Mouse (Mus musculus) erythroid progenitor cell, adult 5-6 weeks (primary cell): ENCODE measurements around the gene Mnt. TPM values are rescaled to one million over a fixed set of nuclear protein-coding genes. Genes with fewer than 3 reads are reported as not detected.
A peak's percentile ranks its signal among the peaks of the same experiment; 100 is the strongest.

Experiments
- ATAC-seq: replicated peaks from 2 replicates; pipeline ENCODE4 v1.8.0; 2016; ENCODE audit warnings: moderate number of reproducible peaks, mild to moderate bottlenecking, moderate TSS enrichment, inconsistent platforms; ENCODE audit not compliant: poor library complexity, low FRiP score, severe bottlenecking
- total RNA-seq, 2 experiments: library from RNA; stranded (forward) in 1 of 2; stranded (reverse) in 1 of 2; fragments of 150-400 nt in 1 of 2; fragments of 186-747, 209-891 nt in 1 of 2; gene quantifications; 2 replicates each; pipeline versions ENCODE4 v1.2.3 to v1.2.4; 2015 to 2017; ENCODE audit warnings: low replicate concordance in 2 of 2

Mnt gene
- total RNA-seq, 2 experiments from 2014 or later: 1.4 to 3.8 TPM

DNA sequence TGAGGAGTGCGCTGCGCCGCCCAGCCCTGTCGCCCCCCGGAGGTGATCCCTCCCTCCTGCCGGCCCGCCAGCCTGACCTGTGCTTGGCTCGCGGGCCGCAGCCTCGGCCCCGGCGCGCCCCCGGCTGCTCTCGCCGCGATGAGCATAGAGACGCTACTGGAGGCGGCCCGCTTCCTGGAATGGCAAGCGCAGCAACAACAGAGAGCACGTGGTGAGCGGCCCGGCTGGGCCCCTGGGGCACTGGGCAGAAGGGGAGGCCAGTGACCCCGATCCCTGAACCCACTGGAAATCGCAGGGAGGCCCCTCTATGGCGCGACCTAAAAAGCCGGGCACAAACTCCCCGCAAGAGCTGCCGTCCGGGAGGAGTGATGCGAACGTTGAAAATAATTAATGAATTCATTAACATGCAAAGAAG lies 478 bp downstream of the Mnt start:
- no peak for ATAC-seq

DNA sequence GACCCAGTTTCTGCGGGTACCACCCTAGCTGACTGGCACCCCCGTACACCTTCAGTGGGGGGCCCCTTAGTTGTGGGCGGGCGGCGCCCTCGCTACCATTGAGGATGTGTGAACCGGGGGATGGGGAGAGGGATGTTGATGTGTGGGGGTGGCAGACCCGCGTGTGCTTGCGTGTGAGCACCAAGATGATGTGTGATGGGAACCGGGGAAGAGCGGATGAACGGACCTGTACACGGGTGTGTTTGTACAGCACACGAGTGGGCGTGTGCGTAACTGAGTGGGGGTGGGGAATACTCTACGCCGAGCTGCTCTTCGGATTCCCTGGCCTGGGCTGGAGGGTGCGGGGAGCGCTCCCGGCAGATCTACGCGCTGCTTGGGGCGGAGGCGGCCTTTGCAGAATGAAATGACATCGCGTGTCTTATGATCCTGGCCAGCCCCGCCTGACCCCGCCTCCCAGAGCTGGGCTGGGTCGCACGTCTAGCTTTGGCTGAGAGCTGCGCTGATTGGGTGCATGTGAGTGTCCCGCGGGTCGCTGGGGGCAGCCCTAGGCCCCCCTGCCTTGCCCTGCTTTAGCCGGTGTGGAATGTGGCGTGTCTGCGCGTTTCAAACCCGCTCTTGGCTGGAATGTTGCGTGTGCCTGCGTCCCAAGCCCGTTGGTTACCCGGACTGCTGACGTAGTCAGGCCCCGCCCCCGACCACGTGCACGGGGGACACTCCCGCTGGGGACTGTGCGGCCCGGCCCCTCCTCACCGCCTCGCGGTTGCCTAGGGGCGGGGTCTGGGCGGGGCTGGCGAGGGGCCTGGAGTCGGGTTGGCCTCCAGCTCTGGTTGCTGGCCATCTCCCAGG lies 1.1 kb downstream of the Mnt start:
- peak; percentile 68 for ATAC-seq

DNA sequence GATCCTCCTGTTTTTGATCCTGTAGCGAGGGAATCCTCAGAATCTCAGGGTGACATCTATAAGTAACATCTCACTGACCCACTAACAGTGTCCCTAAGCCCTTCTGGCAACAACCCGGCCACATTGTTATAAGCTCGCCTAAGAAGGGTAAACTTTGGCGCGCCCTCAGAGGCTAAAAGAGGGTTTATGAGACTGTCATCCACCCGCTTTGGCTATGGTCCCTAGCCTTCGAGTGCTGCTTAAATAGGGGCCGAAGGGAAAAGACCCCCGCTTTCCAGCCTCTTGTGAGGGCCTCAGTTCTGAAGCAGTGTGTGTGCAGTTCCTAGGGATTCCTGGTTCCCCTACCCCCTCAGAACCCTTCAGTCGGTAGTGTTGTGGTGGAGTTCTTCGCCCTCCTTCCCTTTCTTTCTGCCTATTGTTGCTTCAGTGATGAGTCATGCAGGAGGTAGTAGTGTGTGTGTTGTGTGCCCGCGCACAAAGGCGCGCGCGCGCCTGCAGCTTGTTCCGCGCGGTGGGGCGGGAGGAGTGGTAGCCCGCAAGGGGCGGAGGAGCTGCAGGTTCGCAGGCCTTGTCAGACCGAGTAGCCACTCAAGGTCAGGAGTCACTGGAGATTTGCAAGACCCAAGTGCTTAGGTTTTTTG lies 1.9 kb downstream of the Mnt start:
- 0 out of 2 replicates have a peak, but pooled peaks have one; percentile 5 for ATAC-seq

DNA sequence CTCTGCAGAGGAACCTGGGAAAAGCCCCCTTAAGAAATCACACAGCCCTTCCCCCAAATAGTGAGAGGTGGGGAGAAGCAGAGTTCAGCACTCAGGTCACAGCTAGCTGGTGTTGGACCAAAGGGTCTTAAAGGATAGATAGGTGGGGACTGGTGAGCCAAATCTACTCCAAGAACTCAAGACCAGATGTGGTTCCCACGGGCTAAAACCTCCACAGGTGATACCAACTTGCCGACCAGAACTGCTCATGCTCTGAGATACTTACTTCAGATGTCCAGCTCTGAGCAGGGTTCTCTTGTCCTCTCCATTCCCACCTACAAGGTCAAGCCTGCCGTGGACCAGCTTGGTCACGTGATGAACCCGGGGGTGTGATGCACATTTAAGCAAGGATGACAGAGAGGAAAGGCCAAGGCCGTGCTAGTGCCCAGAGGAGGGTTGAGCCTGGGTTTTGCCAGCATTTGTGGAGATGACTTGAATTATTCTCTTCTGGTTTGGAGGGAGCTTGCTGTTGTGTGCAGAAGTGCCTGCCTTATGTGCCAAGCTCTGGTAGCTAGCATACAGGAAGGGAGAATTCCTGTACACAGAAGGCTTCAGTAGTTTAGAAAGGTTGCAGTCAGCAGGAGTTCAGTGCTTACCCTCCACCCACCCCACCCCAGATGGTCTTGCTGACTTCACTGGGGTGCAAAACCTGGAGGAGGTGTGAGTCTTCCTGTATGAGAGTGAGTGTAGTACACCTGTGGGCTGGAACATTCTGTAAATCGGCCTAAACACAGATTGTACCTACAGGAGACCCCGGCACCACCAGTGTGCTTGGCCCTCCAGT lies 3.0 kb downstream of the Mnt start:
- ATAC-seq: no peak

DNA sequence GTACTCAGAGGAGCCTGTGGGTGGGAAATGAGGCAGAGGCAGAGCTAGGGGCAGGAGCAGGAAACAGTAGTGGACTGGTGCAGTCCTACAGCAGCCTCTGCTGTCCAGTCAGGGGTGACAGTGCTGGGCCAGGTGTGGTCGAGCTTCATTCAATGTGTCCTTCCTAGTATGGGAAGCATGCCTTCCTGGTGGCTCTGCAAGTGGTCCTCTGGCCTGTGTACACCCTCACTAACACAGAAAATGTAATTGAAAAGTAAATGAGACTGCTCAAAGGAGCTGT lies 3.6 kb downstream of the Mnt start:
- ATAC-seq: no peak

DNA sequence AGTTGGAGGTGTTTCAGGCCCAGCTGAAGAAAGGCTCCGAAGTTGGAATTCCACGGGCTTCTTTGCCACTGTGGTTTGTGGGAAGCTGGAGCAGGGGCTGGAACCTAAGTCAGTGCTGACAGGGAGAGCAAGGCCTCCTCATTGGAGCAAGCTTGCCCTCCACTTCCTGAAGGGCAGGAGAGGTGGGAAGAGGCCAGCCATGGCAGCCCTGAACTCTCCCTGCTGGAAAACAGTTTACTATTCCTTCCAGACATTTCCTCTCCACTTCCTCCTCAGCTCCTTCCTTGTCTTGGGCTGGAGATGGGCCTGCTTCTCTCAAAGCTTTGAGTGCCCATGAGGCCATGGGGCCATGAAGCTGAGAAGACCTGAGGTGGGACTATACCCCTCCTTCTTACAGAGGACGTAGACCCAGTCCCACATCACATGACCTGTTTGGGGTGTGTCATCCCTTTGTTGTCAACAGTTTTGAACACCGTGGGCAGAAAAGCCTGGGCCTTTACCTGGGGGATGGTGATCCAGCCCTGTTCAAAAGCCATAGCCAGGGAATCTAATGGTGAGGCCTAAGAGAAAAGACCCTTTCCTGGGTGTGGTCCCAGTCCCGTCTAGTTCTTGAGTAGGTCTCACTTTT lies 4.0 kb downstream of the Mnt start:
- no peak for ATAC-seq

DNA sequence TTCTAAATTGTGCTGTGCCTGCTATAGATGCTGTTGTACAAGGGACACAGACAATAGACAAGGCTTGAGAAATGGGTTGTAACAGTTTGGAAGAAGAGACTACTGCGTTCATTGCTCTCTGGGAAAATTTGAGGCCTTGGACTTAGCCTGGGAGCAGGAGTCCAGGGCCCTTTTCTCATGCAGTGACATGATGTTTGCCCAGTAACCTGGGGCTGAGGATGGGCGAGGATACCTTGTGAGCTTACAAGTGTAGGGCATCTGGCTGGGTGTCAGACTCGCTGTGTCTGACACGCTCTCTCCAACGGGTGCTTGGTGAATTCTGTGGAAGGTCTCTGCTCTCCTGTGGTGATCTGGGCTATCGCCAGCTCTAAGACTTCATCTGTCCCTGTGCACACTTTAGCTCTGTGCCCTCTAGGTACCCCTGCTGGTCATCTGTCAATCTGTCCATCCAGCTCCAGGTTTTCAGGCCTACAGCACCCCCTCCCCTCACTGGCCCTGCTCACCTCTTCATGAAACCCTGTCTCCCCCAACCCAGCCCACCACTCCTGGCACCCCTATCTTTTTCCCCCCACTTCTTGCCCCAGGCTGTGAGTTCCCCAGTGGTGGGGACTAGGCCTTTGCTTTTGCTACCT lies 5.0 kb downstream of the Mnt start:
- no peak for ATAC-seq

DNA sequence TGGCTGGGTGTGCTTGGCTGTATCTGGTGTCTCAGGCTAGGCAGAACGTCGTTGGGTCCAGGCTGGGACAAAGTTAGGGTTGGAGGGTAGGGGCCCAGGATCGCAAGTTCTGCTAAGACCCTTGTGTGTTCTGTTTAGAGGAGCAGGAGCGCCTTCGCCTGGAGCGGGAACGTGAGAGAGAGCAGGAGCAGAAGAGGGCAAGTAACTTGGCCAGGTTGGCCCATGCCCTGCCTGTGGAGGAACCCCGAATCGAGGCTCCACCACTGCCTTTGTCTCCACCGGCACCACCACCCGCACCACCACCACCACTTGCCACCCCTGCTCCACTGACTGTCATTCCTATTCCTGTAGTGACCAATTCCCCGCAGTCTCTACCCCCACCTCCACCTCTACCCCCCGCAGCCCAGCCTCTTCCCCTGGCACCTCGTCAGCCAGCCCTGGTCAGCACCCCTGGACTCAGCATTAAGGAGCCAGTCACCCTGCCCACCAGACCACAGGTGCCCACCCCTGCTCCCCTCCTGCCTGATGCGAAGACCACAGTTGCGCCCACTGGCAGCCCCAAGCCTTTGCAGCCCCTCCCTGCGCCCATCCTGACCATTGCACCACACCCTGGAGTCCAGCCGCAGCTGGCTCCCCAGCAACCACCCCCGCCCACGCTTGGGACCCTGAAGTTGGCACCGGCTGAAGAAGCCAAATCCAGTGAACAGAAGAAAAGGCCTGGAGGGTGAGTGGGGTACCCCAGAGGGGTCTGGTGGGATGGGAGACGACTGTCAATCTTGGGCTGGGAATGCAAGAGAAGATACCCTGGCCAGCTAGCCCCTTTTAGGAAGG lies 5.7 kb downstream of the Mnt start:
- ATAC-seq: no peak

DNA sequence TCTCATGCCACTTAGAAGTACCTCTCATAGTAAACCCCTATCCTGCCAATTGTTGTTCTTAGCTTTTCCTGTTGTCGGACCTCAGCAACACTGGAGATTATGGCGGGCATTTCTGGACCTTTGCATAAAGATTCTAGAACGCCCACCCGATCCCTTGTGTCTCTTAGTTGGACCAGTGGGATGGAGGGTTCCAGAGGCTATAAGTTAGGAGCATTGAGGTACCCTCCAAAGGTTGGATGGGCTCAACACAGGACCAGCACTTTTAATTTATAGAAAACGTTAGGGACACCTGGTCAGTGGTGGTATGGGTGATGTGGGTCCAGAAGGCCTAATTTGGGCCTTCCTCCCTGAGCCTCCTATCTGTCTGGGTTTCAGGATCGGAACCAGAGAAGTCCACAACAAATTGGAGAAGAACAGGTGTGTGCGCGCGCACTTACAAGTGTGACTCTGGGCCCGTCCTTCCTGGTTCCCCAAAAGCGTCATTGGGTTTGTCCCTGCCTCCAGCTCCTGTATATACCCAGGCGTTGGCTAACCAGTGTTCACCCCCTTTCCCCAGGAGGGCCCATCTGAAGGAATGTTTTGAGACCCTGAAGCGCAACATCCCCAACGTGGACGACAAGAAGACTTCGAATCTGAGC lies 6.5 kb downstream of the Mnt start:
- peak; percentile 3; the same call in 1 of the 2 replicates for ATAC-seq

DNA sequence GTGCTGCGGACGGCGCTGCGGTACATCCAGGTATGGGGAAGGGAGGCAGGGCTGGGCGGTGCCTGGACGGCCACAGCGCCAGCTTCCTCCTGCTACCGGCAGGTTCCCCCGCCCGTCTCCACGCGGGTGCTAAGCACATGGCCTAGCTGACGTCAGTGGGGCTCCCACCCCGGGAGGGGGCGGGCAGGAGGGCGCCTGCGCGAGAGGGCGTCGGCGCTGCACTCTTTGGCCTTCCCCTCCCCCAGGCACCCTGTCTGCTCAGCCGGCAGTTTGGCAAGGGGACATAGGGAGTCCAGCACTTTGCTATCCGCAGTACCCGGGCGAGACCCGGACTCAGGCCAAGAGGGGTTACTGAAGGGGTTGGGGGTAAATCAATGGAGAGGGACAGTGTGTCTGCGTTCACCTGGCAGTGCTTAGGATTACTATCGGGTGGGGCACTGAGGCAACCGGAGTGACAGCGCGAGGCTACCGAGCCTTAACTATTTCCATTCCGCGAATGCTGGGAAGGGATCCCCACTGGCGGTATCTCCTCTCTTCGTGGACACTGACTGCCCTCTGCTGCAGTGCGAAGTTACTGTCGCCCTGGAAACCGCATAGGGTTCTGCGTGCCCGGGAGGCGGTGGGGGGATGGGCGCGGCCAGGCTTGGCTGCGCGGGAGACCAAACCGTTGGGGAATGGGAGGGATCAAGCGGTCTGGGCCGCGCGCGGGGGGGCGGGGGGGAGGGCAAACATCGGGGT lies 7.1 kb downstream of the Mnt start:
- ATAC-seq: peak; percentile 76

DNA sequence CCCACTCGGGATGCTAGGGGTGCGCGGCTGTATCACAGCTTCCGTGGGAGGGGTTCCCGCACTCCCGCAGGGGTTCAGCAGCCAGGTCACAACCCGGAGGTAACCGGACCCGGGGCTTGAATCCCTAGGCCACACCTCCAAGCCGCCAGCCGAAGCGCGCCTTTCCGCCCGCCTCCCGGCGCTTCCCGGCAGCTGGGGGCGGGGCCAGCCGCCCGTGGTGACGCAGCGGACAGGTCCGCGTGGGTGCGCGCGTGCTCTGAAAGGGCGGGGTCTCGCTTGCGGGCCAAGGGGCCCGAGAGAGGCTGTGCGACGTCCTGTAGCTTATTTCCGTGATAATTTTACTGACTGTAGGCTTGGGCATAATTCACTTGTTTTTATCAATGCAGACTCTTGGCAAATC lies 7.7 kb downstream of the Mnt start:
- peak; percentile 72 for ATAC-seq

DNA sequence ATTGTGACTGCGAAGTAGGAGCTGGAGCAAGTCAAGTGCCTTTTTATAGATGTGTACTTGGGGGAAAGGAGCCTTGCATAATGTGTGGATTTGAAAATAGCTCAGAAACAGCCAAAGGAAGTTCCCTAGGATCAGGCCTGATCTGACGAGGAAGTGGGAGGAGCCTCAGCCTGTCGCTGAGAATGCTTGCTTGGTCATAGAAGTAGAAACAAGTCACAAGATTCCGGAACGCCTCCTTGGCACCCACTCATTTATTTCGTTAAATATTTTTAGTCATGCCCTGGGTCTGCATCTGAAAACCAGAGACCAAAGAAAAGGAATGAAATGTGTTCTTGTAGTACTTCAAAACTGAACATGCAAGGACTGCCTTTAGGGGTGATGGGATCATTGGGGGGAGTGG lies 8.3 kb downstream of the Mnt start:
- ATAC-seq: peak; percentile 53

DNA sequence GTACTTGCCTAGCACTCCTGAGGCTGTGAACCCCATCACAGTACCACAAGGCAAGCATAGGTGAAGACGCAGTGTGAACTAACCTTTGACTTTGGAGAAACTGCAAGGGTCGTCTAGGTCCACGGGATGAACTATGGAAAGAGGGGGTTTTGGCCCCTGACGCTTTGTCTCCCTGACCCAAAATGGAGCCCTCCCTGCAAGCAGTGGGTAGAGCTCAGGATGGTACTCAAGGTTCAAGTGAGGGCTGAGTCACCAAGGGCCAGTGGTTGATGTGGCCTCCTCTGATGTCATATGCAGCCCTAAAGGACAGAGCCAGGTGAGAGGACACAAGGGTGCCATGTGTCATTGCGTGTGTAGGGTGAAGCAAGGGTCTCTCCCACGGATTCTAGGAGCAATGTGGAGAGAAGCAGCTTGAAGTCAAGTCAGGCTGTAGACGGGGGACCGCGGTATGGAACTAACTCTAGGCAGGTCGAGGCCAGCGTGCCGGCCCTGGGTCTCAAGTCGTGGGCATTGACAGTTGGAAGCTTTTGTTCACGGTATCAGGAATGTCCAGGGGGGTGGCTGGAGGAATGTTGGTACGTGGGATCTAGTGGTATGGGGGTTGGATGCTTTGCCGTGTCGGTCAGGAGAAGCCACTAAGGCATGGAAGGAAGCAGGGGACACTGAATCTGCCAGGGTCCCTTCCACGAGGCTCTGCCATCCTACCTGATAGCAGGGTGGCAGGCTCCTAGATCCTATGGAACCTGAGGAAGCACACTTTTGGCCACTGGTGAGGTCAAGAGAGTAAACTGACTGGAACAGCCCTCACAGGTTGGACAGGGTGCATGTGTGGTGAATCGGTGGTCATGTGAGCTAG lies 9.4 kb downstream of the Mnt start:
- ATAC-seq: no peak

DNA sequence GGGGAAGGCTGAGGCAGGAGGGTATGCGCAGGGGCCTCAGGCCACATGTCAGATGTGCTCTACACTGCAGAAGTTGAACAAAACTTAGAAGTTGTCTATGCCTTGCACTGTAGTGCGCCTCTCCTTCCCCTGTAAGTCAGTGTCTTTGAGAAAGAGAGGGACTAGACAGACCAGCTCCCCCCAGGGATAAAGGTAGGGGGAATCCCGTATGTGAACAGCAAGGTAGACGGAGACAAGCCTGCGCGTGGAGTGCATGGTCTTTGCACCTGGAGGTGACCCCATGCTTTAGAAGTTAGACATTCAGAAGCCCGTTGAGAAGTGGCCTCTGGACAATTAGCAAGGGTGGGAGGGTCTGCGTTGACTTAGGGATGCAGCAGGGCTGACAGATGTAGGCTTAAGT lies 10.0 kb downstream of the Mnt start:
- ATAC-seq: no peak

DNA sequence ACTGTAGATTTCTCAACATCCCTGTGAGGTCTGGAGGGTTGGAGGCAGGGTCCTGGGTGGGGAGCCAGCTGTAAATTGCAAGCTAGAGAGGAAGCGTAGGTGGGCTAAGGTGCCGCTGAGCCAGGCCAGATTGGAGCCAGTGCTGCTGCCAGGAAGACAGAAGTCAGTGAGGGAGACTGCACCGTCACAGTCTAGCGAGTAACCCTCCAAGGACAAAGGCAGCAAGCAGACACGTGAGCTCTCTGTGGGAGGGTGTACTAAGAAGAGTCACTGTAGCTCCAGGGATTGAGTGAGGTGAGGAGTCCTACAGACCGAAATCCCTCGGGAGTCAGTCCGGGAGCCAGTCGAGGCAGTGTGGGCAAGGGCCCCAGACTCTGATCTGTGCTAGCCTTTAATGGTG lies 10.6 kb downstream of the Mnt start:
- ATAC-seq: no peak

DNA sequence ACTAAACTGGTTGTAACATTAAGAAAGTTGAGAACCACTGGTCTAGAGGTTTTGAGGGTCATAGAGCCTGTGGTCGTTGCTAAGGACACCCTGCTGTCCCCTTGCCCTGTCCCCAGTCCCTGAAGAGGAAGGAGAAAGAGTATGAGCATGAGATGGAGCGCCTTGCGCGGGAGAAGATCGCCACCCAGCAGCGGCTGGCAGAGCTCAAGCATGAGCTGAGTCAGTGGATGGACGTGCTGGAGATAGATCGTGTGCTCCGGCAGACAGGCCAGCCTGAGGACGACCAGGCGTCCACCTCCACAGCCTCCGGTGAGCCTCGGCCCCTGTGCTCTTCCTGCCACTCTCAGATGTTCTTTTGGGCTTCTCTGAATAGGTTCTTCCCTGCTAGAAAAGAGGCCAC lies 11.3 kb downstream of the Mnt start:
- ATAC-seq: no peak
